Mouse (Mus musculus): Measurements from ENCODE around the gene Tmod2. TPM values are rescaled to one million over a fixed set of nuclear protein-coding genes. Genes with fewer than 3 reads are reported as not detected.
"Not testable (repeated sequence)": the region's sequence is repeated elsewhere in the genome, so short reads cannot be mapped to it uniquely, and the experiment has no call there.

Gene Tmod2
- polyA plus RNA-seq, 1 experiment from 2014 or later: 5.0 TPM

- Histone ChIP-seq H3K4me1 (peaks cover 53% of the 10 kb centered on the region), H3K36me3 (no peaks in the 10 kb centered on the region), H3K9ac (no peak overlapping the region), H3K4me3 (no peak overlapping the region), H3K27ac (replicated peaks) (no peak overlapping the region), H3K9me3 (peaks cover 5% of the 10 kb centered on the region; the same call in 1 of the 2 replicates), H3K4me2 (no peak overlapping the region), H3K27me3 (replicated peaks) (no peaks in the 10 kb centered on the region)
- WGBS: 76% methylated on average over 8 of the region's 8 CpGs
- ATAC-seq (ENCODE audit: extremely low read depth, insufficient number of reproducible peaks, low FRiP score, low TSS enrichment): no peak
These were observed 65.6 kb downstream of the Tmod2 start for GRCm38 (mm10) chr9:75545514-75545913.

- H3K4me1 ChIP-seq: peaks cover 36% of the 10 kb centered on the region
- 11% methylated on average over 5 of the region's 5 CpGs for WGBS
- 0 out of 2 replicates have a peak overlapping the region, but pooled peaks have one; percentile 13 for H3K9ac ChIP-seq
- H3K27ac ChIP-seq (replicated peaks): peak overlapping the region; percentile 34
- H3K4me2 ChIP-seq: peak overlapping the region; percentile 34
- ATAC-seq (ENCODE audit: extremely low read depth, insufficient number of reproducible peaks, low FRiP score, low TSS enrichment): no peak
- H3K4me3 ChIP-seq: no peak overlapping the region
- no peaks in the 10 kb centered on the region for H3K9me3 ChIP-seq
- H3K36me3 ChIP-seq: no peaks in the 10 kb centered on the region
- H3K27me3 ChIP-seq (replicated peaks): no peaks in the 10 kb centered on the region
These were observed 69.6 kb downstream of the Tmod2 start for GRCm38 (mm10) chr9:75541497-75541896.

GRCm38 (mm10) chr9:75536422-75536821 lies 74.7 kb downstream of the Tmod2 start:
- H3K27me3 ChIP-seq (replicated peaks): no peaks in the 10 kb centered on the region
- H3K4me3 ChIP-seq: no peak overlapping the region
- H3K27ac ChIP-seq (replicated peaks): no peak overlapping the region
- no peak overlapping the region for H3K9ac ChIP-seq
- peaks cover 15% of the 10 kb centered on the region for H3K4me1 ChIP-seq
- no peak overlapping the region for H3K4me2 ChIP-seq
- peaks cover 15% of the 10 kb centered on the region for H3K36me3 ChIP-seq
- 78% methylated on average over 1 of the region's 1 CpGs for WGBS
- ATAC-seq (ENCODE audit: extremely low read depth, insufficient number of reproducible peaks, low FRiP score, low TSS enrichment): no peak
- H3K9me3 ChIP-seq: no peaks in the 10 kb centered on the region

- H3K4me1 ChIP-seq: peaks cover 5% of the 10 kb centered on the region; the same call in 1 of the 2 replicates
- H3K27me3 ChIP-seq (replicated peaks): no peaks in the 10 kb centered on the region
- no peak for ATAC-seq (ENCODE audit: extremely low read depth, insufficient number of reproducible peaks, low FRiP score, low TSS enrichment)
- no peaks in the 10 kb centered on the region for H3K9me3 ChIP-seq
- no peak overlapping the region for H3K4me3 ChIP-seq
- H3K9ac ChIP-seq: no peak overlapping the region
- H3K36me3 ChIP-seq: peaks cover 23% of the 10 kb centered on the region
- WGBS: 77% methylated on average over 8 of the region's 8 CpGs
- no peak overlapping the region for H3K27ac ChIP-seq (replicated peaks)
- no peak overlapping the region for H3K4me2 ChIP-seq
These were observed 76.6 kb downstream of the Tmod2 start for GRCm38 (mm10) chr9:75534431-75534962.

- not testable (repeated sequence) for ATAC-seq (ENCODE audit: extremely low read depth, insufficient number of reproducible peaks, low FRiP score, low TSS enrichment); H3K9me3 ChIP-seq; H3K27ac ChIP-seq (replicated peaks); H3K9ac ChIP-seq; H3K4me2 ChIP-seq; H3K27me3 ChIP-seq (replicated peaks); H3K4me3 ChIP-seq; H3K4me1 ChIP-seq
- peaks cover 35% of the 10 kb centered on the region for H3K36me3 ChIP-seq
- WGBS: 80% methylated on average over 9 of the region's 9 CpGs
These were observed 78.1 kb downstream of the Tmod2 start for GRCm38 (mm10) chr9:75532989-75533388.

GRCm38 (mm10) chr9:75532461-75532860 lies 78.7 kb downstream of the Tmod2 start:
- H3K27me3 ChIP-seq (replicated peaks): no peaks in the 10 kb centered on the region
- H3K9me3 ChIP-seq: no peaks in the 10 kb centered on the region
- H3K4me1 ChIP-seq: peaks cover 9% of the 10 kb centered on the region
- H3K27ac ChIP-seq (replicated peaks): no peak overlapping the region
- no peak overlapping the region for H3K9ac ChIP-seq
- peaks cover 35% of the 10 kb centered on the region for H3K36me3 ChIP-seq
- no peak overlapping the region for H3K4me3 ChIP-seq
- WGBS: 79% methylated on average over 7 of the region's 7 CpGs
- no peak overlapping the region for H3K4me2 ChIP-seq
- no peak for ATAC-seq (ENCODE audit: extremely low read depth, insufficient number of reproducible peaks, low FRiP score, low TSS enrichment)

GRCm38 (mm10) chr9:75529358-75529757 lies 81.8 kb downstream of the Tmod2 start:
- no peak overlapping the region for H3K4me2 ChIP-seq
- peaks cover 8% of the 10 kb centered on the region for H3K4me1 ChIP-seq
- no peak overlapping the region for H3K4me3 ChIP-seq
- no peak overlapping the region for H3K9ac ChIP-seq
- H3K27ac ChIP-seq (replicated peaks): no peak overlapping the region
- 76% methylated on average over 5 of the region's 5 CpGs for WGBS
- no peak for ATAC-seq (ENCODE audit: extremely low read depth, insufficient number of reproducible peaks, low FRiP score, low TSS enrichment)
- H3K9me3 ChIP-seq: no peaks in the 10 kb centered on the region
- no peaks in the 10 kb centered on the region for H3K27me3 ChIP-seq (replicated peaks)
- H3K36me3 ChIP-seq: peaks cover 31% of the 10 kb centered on the region

GRCm38 (mm10) chr9:75528096-75528495 lies 83.0 kb downstream of the Tmod2 start:
- H3K4me1 ChIP-seq: peaks cover 11% of the 10 kb centered on the region
- ATAC-seq (ENCODE audit: extremely low read depth, insufficient number of reproducible peaks, low FRiP score, low TSS enrichment): no peak
- no peak overlapping the region for H3K4me3 ChIP-seq
- no peak overlapping the region for H3K4me2 ChIP-seq
- no peaks in the 10 kb centered on the region for H3K9me3 ChIP-seq
- peaks cover 31% of the 10 kb centered on the region for H3K36me3 ChIP-seq
- no peaks in the 10 kb centered on the region for H3K27me3 ChIP-seq (replicated peaks)
- 94% methylated on average over 9 of the region's 9 CpGs for WGBS
- peak overlapping the region; percentile 51; the same call in 1 of the 2 replicates for H3K27ac ChIP-seq (replicated peaks)
- no peak overlapping the region for H3K9ac ChIP-seq

- 51% methylated on average over 13 of the region's 13 CpGs for WGBS
- ATAC-seq (ENCODE audit: extremely low read depth, insufficient number of reproducible peaks, low FRiP score, low TSS enrichment): peak; percentile 83
- H3K4me1 ChIP-seq: peaks cover 11% of the 10 kb centered on the region
- H3K9me3 ChIP-seq: no peaks in the 10 kb centered on the region
- peak overlapping the region; percentile 51 for H3K27ac ChIP-seq (replicated peaks)
- H3K27me3 ChIP-seq (replicated peaks): no peaks in the 10 kb centered on the region
- peak overlapping the region; percentile 23 for H3K4me2 ChIP-seq
- H3K36me3 ChIP-seq: peaks cover 31% of the 10 kb centered on the region
- H3K9ac ChIP-seq: no peak overlapping the region
- H3K4me3 ChIP-seq: no peak overlapping the region
These were observed 83.6 kb downstream of the Tmod2 start for GRCm38 (mm10) chr9:75527368-75528059.

GRCm38 (mm10) chr9:75523646-75524045 lies 87.5 kb downstream of the Tmod2 start:
- no peak for ATAC-seq (ENCODE audit: extremely low read depth, insufficient number of reproducible peaks, low FRiP score, low TSS enrichment)
- Histone ChIP-seq H3K4me3 (no peak overlapping the region), H3K9ac (no peak overlapping the region), H3K4me1 (peaks cover 11% of the 10 kb centered on the region), H3K27ac (replicated peaks) (no peak overlapping the region), H3K9me3 (no peaks in the 10 kb centered on the region), H3K27me3 (replicated peaks) (no peaks in the 10 kb centered on the region), H3K36me3 (peaks cover 32% of the 10 kb centered on the region), H3K4me2 (no peak overlapping the region)
- 65% methylated on average over 6 of the region's 6 CpGs for WGBS

GRCm38 (mm10) chr9:75522217-75522616 lies 88.9 kb downstream of the Tmod2 start:
- Histone ChIP-seq H3K27ac (replicated peaks) (no peak overlapping the region), H3K4me2 (no peak overlapping the region), H3K4me3 (no peak overlapping the region), H3K9ac (no peak overlapping the region), H3K4me1 (peaks cover 4% of the 10 kb centered on the region), H3K36me3 (peaks cover 32% of the 10 kb centered on the region), H3K27me3 (replicated peaks) (no peaks in the 10 kb centered on the region), H3K9me3 (no peaks in the 10 kb centered on the region)
- no peak for ATAC-seq (ENCODE audit: extremely low read depth, insufficient number of reproducible peaks, low FRiP score, low TSS enrichment)
- WGBS: 81% methylated on average over 2 of the region's 2 CpGs

GRCm38 (mm10) chr9:75521788-75522187 lies 89.3 kb downstream of the Tmod2 start:
- Histone ChIP-seq H3K4me3 (no peak overlapping the region), H3K36me3 (peaks cover 32% of the 10 kb centered on the region), H3K27ac (replicated peaks) (no peak overlapping the region), H3K27me3 (replicated peaks) (no peaks in the 10 kb centered on the region), H3K4me1 (0 out of 2 replicates have a peak, but pooled peaks cover 3% of the 10 kb centered on the region), H3K4me2 (no peak overlapping the region), H3K9me3 (no peaks in the 10 kb centered on the region), H3K9ac (no peak overlapping the region)
- no peak for ATAC-seq (ENCODE audit: extremely low read depth, insufficient number of reproducible peaks, low FRiP score, low TSS enrichment)
- WGBS: 52% methylated on average over 4 of the region's 4 CpGs
